Mouse (Mus musculus) adrenal gland, postnatal 4 days (tissue): ENCODE results near the gene Abcg5. TPM values are rescaled to one million over a fixed set of nuclear protein-coding genes. Genes with fewer than 3 reads are reported as not detected.

ENCODE experiments used
- DNase-seq, 2 experiments: peaks; one replicate each; pipeline ENCODE4 v3.0.0; 2021 to 2022; ENCODE audit warnings: low spot score in 2 of 2, mixed read lengths in 2 of 2
- total RNA-seq, 2 experiments: library from RNA; stranded (reverse); gene quantifications; 2 replicates each; pipeline ENCODE4 v1.2.3; 2021

Gene Abcg5
- total RNA-seq, 2 experiments from 2014 or later = 0.64 to 4.5 TPM

- DNase-seq = no peak
Observed at GRCm38 (mm10) chr17:84645894-84646293, 36.9 kb downstream of the Abcg5 start.

- DNase-seq = no peak
Observed at GRCm38 (mm10) chr17:84645119-84645518, 37.7 kb downstream of the Abcg5 start.

- DNase-seq = no peak
Observed at GRCm38 (mm10) chr17:84644292-84645050, 38.3 kb downstream of the Abcg5 start.

- DNase-seq = no peak
Observed at GRCm38 (mm10) chr17:84642324-84642723, 40.5 kb downstream of the Abcg5 start.

- DNase-seq = no peak
Observed at GRCm38 (mm10) chr17:84641893-84642292, 40.9 kb downstream of the Abcg5 start.

GRCm38 (mm10) chr17:84639796-84640378, 42.9 kb downstream of the Abcg5 start:
- DNase-seq = no peak

GRCm38 (mm10) chr17:84637971-84638370, 44.8 kb downstream of the Abcg5 start:
- DNase-seq = no peak

- DNase-seq = no peak
Observed at GRCm38 (mm10) chr17:84636328-84636727, 46.5 kb downstream of the Abcg5 start.

- DNase-seq = no peak
Observed at GRCm38 (mm10) chr17:84633443-84633842, 49.4 kb downstream of the Abcg5 start.

- DNase-seq = no peak
Observed at GRCm38 (mm10) chr17:84631836-84632235, 51.0 kb downstream of the Abcg5 start.

GRCm38 (mm10) chr17:84628611-84629010, 54.2 kb downstream of the Abcg5 start:
- no peak for DNase-seq

GRCm38 (mm10) chr17:84627721-84628120, 55.1 kb downstream of the Abcg5 start:
- DNase-seq = no peak

- no peak for DNase-seq
Observed at GRCm38 (mm10) chr17:84626857-84627305, 55.9 kb downstream of the Abcg5 start.

- peak; percentile 48 to 70 for DNase-seq
Observed at GRCm38 (mm10) chr17:84626276-84626856, 56.4 kb downstream of the Abcg5 start, which contains the start of gene Dync2li1. Gene Dync2li1, plus strand, starts transcription at chr17:84626496.

- no peak for DNase-seq
Observed at GRCm38 (mm10) chr17:84622873-84623272, 59.9 kb downstream of the Abcg5 start.

GRCm38 (mm10) chr17:84622028-84622427, 60.8 kb downstream of the Abcg5 start:
- no peak for DNase-seq

- DNase-seq = no peak
Observed at GRCm38 (mm10) chr17:84621209-84621608, 61.6 kb downstream of the Abcg5 start.

- DNase-seq = no peak
Observed at GRCm38 (mm10) chr17:84620610-84621009, 62.2 kb downstream of the Abcg5 start.

- DNase-seq = no peak
Observed at GRCm38 (mm10) chr17:84620076-84620475, 62.7 kb downstream of the Abcg5 start.

GRCm38 (mm10) chr17:84619112-84619511, 63.7 kb downstream of the Abcg5 start:
- no peak for DNase-seq

GRCm38 (mm10) chr17:84617953-84618352, 64.9 kb downstream of the Abcg5 start:
- no peak for DNase-seq

GRCm38 (mm10) chr17:84616526-84617074, 66.2 kb downstream of the Abcg5 start:
- no peak for DNase-seq
